Mouse (Mus musculus) midbrain, embryonic 13.5 days (tissue): ENCODE results near the gene Cbr1. TPM values are rescaled to one million over a fixed set of nuclear protein-coding genes. Genes with fewer than 3 reads are reported as not detected.

Source experiments
- ATAC-seq: fragments of 200-750 bp; cut with Nextera tagmentation; 2 replicates; pipeline ENCODE4 v1.8.0; 2017; ENCODE audit warnings: mild to moderate bottlenecking, moderate TSS enrichment, moderate library complexity
- H3K27ac ChIP-seq: fragments of 300-500 bp; sonication (generic); 2 replicates; pipeline ENCODE4 v1.5.1; 2015; ENCODE audit warnings: inconsistent platforms, mild to moderate bottlenecking, moderate library complexity
- H3K27me3 ChIP-seq: fragments of 300-500 bp; sonication (generic); 2 replicates; pipeline ENCODE4 v1.6.1; 2015; ENCODE audit warnings: mild to moderate bottlenecking, inconsistent platforms
- H3K36me3 ChIP-seq: fragments of 300-500 bp; sonication (generic); 2 replicates; pipeline ENCODE4 v1.6.1; 2015; ENCODE audit warnings: mild to moderate bottlenecking, inconsistent platforms
- H3K4me1 ChIP-seq: fragments of 300-500 bp; sonication (generic); replicated peaks from 2 replicates; pipeline ENCODE4 v1.6.1; 2015; ENCODE audit warnings: inconsistent platforms
- H3K4me2 ChIP-seq: fragments of 300-500 bp; sonication (generic); replicated peaks from 2 replicates; pipeline ENCODE4 v1.6.1; 2015; ENCODE audit warnings: moderate library complexity, mild to moderate bottlenecking, inconsistent platforms
- H3K4me3 ChIP-seq: fragments of 300-500 bp; sonication (generic); replicated peaks from 2 replicates; pipeline ENCODE4 v1.5.1; 2015; ENCODE audit warnings: mild to moderate bottlenecking, inconsistent platforms
- H3K9ac ChIP-seq: fragments of 300-500 bp; sonication (generic); replicated peaks from 2 replicates; pipeline ENCODE4 v1.6.1; 2015; ENCODE audit warnings: mild to moderate bottlenecking, inconsistent platforms
- H3K9me3 ChIP-seq: fragments of 300-500 bp; sonication (generic); 2 replicates; pipeline ENCODE4 v1.6.1; 2016; ENCODE audit warnings: mild to moderate bottlenecking, inconsistent platforms
- WGBS: fragments of 180-500 bp; shearing (Covaris S2); methylation state at CpG from one replicate; pipeline ENCODE4 v1.1.7; 2015; 5-methylcytosine and 5-hydroxymethylcytosine counted together
- polyA plus RNA-seq: library from polyadenylated mRNA; unstranded; fragments of >200 nt; fragmentation: Nextera tagmentation; extraction: Ambion mirVana; gene quantifications from 2 replicates; pipeline ENCODE4 v1.2.1, GENCODE M21; 2015

Gene Cbr1
- polyA plus RNA-seq, 1 experiment from 2014 or later: 156 TPM

- no peak for ATAC-seq
- Histone ChIP-seq H3K4me1 (no peaks in the 10 kb centered on the region), H3K27ac (no peak within 1 kb of the TSS), H3K9ac (no peak within 1 kb of the TSS), H3K9me3 (no peaks in the 10 kb centered on the region), H3K4me2 (no peak within 1 kb of the TSS), H3K4me3 (no peak within 1 kb of the TSS), H3K36me3 (no peaks in the 10 kb centered on the region), H3K27me3 (no peaks in the 10 kb centered on the region)
- WGBS: 88% methylated on average over 23 of the region's 23 CpGs
These were observed 22.2 kb downstream of the Cbr1 start, which contains the start of gene Gm5678 for GRCm38 (mm10) chr16:93627761-93628400. Gene Gm5678, plus strand, starts transcription at chr16:93628097.

- ATAC-seq: no peak
- WGBS: 82% methylated on average over 4 of the region's 4 CpGs
- H3K27me3 ChIP-seq: no peaks in the 10 kb centered on the region
These were observed 38.4 kb downstream of the Cbr1 start for GRCm38 (mm10) chr16:93644006-93644405.

GRCm38 (mm10) chr16:93648441-93649183, 43.0 kb downstream of the Cbr1 start:
- Histone ChIP-seq H3K27ac (no peak overlapping the region), H3K4me3 (no peak overlapping the region)
- 82% methylated on average over 5 of the region's 5 CpGs for WGBS

More at GRCm38 (mm10) chr16:93644006-93644405, 38.4 kb downstream of the Cbr1 start:
- H3K9me3 ChIP-seq: no peaks in the 10 kb centered on the region
- H3K4me1 ChIP-seq: no peaks in the 10 kb centered on the region
- no peak overlapping the region for H3K27ac ChIP-seq
- no peaks in the 10 kb centered on the region for H3K36me3 ChIP-seq
- H3K4me2 ChIP-seq: no peak overlapping the region
- no peak overlapping the region for H3K4me3 ChIP-seq
- H3K9ac ChIP-seq: no peak overlapping the region

More at GRCm38 (mm10) chr16:93648441-93649183, 43.0 kb downstream of the Cbr1 start:
- Histone ChIP-seq H3K4me1 (no peaks in the 10 kb centered on the region), H3K27me3 (no peaks in the 10 kb centered on the region), H3K4me2 (no peak overlapping the region), H3K36me3 (no peaks in the 10 kb centered on the region), H3K9ac (no peak overlapping the region), H3K9me3 (no peaks in the 10 kb centered on the region)
- no peak for ATAC-seq

Other genes with a start within 250 kb of the Cbr1 start
- gene Setd4, start 1.8 kb upstream of the Cbr1 start, polyA plus RNA-seq: 15.2 and 16.4 TPM in 2 replicates
- not detected in 2 replicates for gene Gm5678, start 22.2 kb downstream of the Cbr1 start, polyA plus RNA-seq
- gene Cbr3, start 77.4 kb downstream of the Cbr1 start, polyA plus RNA-seq: 0.27 and 0.80 TPM in 2 replicates
- gene Dop1b, start 106.1 kb downstream of the Cbr1 start, polyA plus RNA-seq: 29.6 and 32.4 TPM in 2 replicates
- gene Morc3, start 226.3 kb downstream of the Cbr1 start, polyA plus RNA-seq: 32.7 and 39.2 TPM in 2 replicates